Mouse (Mus musculus) kidney, postnatal 0 days (tissue): Measurements from ENCODE around the gene Entpd1. TPM values are rescaled to one million over a fixed set of nuclear protein-coding genes. Genes with fewer than 3 reads are reported as not detected.

ENCODE experiments used
- ATAC-seq: fragments of 200-750 bp; cut with Nextera tagmentation; replicated peaks from 2 replicates; pipeline ENCODE4 v1.8.0; 2017; ENCODE audit warnings: low read depth, moderate number of reproducible peaks, moderate TSS enrichment, moderate library complexity; ENCODE audit not compliant: low FRiP score
- DNase-seq: peaks from one replicate; pipeline ENCODE4 v3.0.0-alpha.2; 2016; ENCODE audit warnings: low spot score
- H3K27ac ChIP-seq: fragments of 300-500 bp; sonication (generic); 2 replicates; pipeline ENCODE4 v1.5.1; 2014; ENCODE audit warnings: mild to moderate bottlenecking
- H3K27me3 ChIP-seq: fragments of 300-500 bp; sonication (generic); 2 replicates; pipeline ENCODE4 v1.6.1; 2014; ENCODE audit warnings: low read length, mixed read lengths; ENCODE audit not compliant: insufficient read depth
- H3K36me3 ChIP-seq: fragments of 300-500 bp; sonication (generic); 2 replicates; pipeline ENCODE4 v1.6.1; 2014; ENCODE audit warnings: low read length, mixed read lengths; ENCODE audit not compliant: insufficient read depth
- H3K4me1 ChIP-seq: fragments of 300-500 bp; sonication (generic); replicated peaks from 2 replicates; pipeline ENCODE4 v1.6.1; 2014; ENCODE audit warnings: antibody characterized with exemption, low read length, mixed read lengths; ENCODE audit not compliant: insufficient read depth
- H3K4me2 ChIP-seq: fragments of 300-500 bp; sonication (generic); 2 replicates; pipeline ENCODE4 v1.6.1; 2014; ENCODE audit warnings: mild to moderate bottlenecking, low read length, moderate library complexity, mixed read lengths
- H3K4me3 ChIP-seq: fragments of 300-500 bp; sonication (generic); replicated peaks from 2 replicates; pipeline ENCODE4 v1.5.1; 2014; ENCODE audit warnings: low read depth, low read length
- H3K9ac ChIP-seq: fragments of 300-500 bp; sonication (generic); 2 replicates; pipeline ENCODE4 v1.6.1; 2014; ENCODE audit warnings: low read depth, low read length
- H3K9me3 ChIP-seq: fragments of 300-500 bp; sonication (generic); replicated peaks from 2 replicates; pipeline ENCODE4 v1.6.1; 2016; ENCODE audit warnings: low read length, inconsistent platforms, mixed read lengths
- CTCF ChIP-seq: IDR thresholded peaks from 2 replicates; pipeline ENCODE4 v1.5.1; 2016; ENCODE audit warnings: antibody characterized with exemption, low read depth, mild to moderate bottlenecking, moderate library complexity
- WGBS: fragments of 180-500 bp; shearing (Covaris S2); extraction: QIAGEN DNeasy Blood & Tissue Kit; methylation state at CpG from one replicate; pipeline ENCODE4 v1.1.7; 2014; 5-methylcytosine and 5-hydroxymethylcytosine counted together
- polyA plus RNA-seq: library from polyadenylated mRNA; unstranded; fragments of >200 nt; fragmentation: Nextera tagmentation; extraction: Ambion mirVana; gene quantifications from 2 replicates; pipeline ENCODE4 v1.2.1, GENCODE M21; 2015

The Entpd1 gene
- polyA plus RNA-seq, 1 experiment from 2014 or later, result 9.1 TPM

DNA sequence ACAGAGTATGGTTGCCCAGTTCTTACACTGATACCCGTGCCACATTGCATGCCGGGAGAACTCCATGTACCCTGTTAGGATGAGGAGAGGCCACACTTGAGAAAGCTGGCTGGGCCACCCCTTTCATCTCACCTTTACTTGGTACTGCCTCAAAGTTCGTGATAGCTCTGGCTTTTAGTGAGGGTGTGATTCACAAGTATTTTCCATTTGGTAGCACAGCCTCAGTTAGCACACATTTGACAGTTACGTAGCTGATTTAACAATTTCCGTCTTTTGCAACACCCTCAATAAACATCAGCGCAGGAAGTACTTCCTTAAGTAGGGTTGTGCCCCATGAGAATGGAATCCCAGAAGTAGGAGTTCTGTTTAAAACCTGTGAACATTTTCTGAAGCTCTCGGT, 53.6 kb downstream of the Entpd1 start:
- no peaks in the 10 kb centered on the region for H3K36me3 ChIP-seq
- no peak overlapping the region for H3K4me3 ChIP-seq
- H3K4me2 ChIP-seq, result no peak overlapping the region
- DNase-seq (no peak), ATAC-seq (no peak)
- H3K27ac ChIP-seq, result no peak overlapping the region
- no peaks in the 10 kb centered on the region for H3K9me3 ChIP-seq
- no peaks in the 10 kb centered on the region for H3K4me1 ChIP-seq
- no peak overlapping the region for H3K9ac ChIP-seq
- H3K27me3 ChIP-seq, result no peaks in the 10 kb centered on the region
- WGBS, result 62% methylated on average over 7 of the region's 7 CpGs
- TF ChIP-seq CTCF, result no peak

DNA sequence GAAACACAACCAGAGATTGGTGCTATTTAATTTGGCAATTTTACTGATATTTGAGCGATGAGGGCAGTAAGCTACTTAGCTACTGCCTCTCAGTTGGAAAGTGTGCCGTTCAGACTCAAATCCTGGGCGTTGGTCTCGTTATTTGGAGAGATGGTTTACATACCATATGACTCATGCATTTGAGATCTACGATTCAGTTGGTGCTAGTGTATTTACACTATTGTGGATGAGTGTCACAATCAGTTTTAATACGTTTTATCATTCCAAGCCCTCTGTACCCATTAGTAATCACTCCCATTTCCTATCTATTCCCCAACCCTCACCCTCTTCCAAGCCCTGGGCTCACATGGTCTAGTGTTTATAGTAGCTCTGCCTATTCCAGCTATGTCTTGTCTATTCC, 54.9 kb downstream of the Entpd1 start:
- 89% methylated on average over 6 of the region's 6 CpGs for WGBS
- DNase-seq, result no peak
- TF ChIP-seq CTCF, result no peak

DNA sequence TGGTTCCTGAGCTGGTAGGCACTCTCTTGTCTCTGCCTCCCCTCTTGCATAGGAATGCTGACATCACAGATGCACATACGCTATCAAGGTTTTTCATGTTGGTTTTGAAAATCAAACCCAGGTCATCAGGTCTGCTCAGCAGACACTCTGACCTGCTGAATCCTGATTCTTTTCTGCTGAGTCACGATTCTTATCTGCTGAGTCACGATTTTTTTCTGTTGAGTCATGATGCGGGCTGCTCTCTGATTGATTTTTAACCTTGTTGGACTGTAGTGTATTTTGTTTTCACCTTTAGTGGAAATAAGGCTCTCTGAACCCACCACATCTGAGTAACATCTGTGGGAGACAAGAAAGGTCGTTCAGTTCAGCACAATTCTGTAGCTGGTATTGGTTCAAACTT, 63.2 kb downstream of the Entpd1 start:
- Histone ChIP-seq H3K36me3 (no peaks in the 10 kb centered on the region), H3K4me1 (no peaks in the 10 kb centered on the region), H3K4me3 (no peak overlapping the region), H3K9me3 (no peaks in the 10 kb centered on the region), H3K27ac (no peak overlapping the region), H3K27me3 (no peaks in the 10 kb centered on the region), H3K4me2 (no peak overlapping the region), H3K9ac (no peak overlapping the region)
- ATAC-seq (no peak), DNase-seq (no peak)
- 82% methylated on average over 5 of the region's 5 CpGs for WGBS
- TF ChIP-seq CTCF, result no peak

More for the DNA sequence above, 54.9 kb downstream of the Entpd1 start:
- H3K9ac ChIP-seq, result no peak overlapping the region
- no peaks in the 10 kb centered on the region for H3K27me3 ChIP-seq
- H3K36me3 ChIP-seq, result no peaks in the 10 kb centered on the region
- no peaks in the 10 kb centered on the region for H3K4me1 ChIP-seq
- ATAC-seq, result no peak
- no peaks in the 10 kb centered on the region for H3K9me3 ChIP-seq
- no peak overlapping the region for H3K4me3 ChIP-seq
- no peak overlapping the region for H3K27ac ChIP-seq
- H3K4me2 ChIP-seq, result no peak overlapping the region

DNA sequence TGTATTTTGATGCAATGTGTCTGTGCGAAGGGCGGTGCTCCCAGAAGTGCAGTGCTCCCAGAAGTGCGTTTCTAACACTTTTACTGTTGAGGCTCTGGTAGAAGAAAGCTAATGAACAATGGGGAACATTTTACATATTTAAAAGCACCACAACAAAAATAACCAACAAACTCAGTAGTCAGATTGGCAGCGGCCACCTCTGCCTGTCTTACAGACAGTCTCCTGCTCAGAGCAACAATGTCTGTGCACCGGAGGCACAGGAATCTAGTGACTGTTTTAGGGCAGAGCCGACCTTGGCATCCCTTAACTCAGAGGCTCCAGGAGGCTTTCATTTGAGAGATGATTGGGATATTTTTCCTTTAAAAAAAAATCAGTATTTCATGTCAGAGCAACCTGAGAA, 65.9 kb downstream of the Entpd1 start:
- Histone ChIP-seq H3K27me3 (no peaks in the 10 kb centered on the region), H3K9me3 (no peaks in the 10 kb centered on the region), H3K36me3 (no peaks in the 10 kb centered on the region), H3K4me1 (no peaks in the 10 kb centered on the region), H3K27ac (no peak overlapping the region), H3K4me3 (no peak overlapping the region), H3K4me2 (no peak overlapping the region), H3K9ac (no peak overlapping the region)
- TF ChIP-seq CTCF, result no peak
- 77% methylated on average over 6 of the region's 6 CpGs for WGBS
- ATAC-seq (no peak), DNase-seq (no peak)

DNA sequence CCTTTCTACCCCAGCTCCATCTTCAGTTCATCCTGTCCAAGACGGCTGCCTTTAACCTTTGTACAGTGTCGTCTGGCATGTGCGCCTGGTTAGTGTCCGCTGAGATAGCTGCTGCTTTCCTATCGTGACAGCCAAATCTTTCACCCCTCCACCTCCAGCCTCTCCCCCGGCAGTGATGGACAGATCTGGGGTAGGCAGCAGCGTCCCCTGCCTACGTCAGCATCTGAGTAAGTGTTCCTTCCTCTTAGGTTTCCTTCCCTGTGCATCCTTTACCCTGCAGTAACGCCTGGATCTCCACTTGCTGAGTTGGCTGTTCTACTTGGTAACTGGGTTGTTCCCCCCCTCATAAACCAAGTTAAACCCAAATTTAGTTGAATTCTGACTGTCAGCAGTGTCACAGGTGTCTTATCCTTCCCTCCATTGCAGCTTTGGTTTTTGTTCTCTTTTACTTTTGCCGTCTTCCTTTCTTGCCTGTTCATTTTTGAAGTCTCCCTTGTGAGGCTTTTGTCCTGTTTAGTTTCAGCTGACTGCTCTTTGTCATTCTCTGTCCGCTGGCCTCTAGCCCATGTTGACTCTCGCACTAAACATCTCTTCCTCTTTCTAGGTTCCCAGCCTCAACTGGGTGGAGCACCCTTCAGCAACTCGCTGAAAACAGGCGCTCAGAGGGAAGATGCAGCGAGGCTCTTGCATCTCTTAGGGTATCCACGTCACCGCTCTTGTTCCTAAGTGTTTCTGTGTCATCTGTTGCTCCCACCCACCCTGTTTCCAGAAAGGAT, 66.6 kb downstream of the Entpd1 start:
- DNase-seq (peak; percentile 28), ATAC-seq (no peak)
- no peaks in the 10 kb centered on the region for H3K27me3 ChIP-seq
- H3K9ac ChIP-seq, result no peak overlapping the region
- 36% methylated on average over 17 of the region's 17 CpGs for WGBS
- H3K4me2 ChIP-seq, result no peak overlapping the region
- no peaks in the 10 kb centered on the region for H3K9me3 ChIP-seq
- TF ChIP-seq CTCF, result no peak
- H3K36me3 ChIP-seq, result no peaks in the 10 kb centered on the region
- no peak overlapping the region for H3K27ac ChIP-seq
- no peak overlapping the region for H3K4me3 ChIP-seq
- no peaks in the 10 kb centered on the region for H3K4me1 ChIP-seq

DNA sequence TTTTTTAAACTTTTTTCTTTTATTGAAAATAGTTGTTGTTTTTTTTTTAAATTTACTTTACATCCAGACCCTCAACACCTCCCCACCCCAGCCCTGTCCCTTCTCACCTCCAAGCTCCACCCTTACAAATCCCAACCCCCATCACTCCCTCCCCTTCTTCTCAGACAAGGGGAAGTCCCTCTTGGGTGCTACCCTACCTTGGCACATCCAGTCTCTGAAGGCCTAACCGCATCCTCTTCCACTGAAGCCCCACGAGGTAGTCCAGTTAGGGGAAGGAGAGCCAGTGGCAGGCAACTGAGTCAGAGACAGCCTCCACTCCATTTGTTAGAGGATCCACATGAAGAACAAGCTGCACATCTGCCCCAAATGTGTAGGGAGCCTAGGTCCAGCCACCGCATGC, 67.5 kb downstream of the Entpd1 start:
- Histone ChIP-seq H3K9ac (no peak overlapping the region), H3K27ac (no peak overlapping the region), H3K4me3 (no peak overlapping the region), H3K4me2 (no peak overlapping the region), H3K27me3 (no peaks in the 10 kb centered on the region), H3K9me3 (no peaks in the 10 kb centered on the region), H3K4me1 (no peaks in the 10 kb centered on the region), H3K36me3 (no peaks in the 10 kb centered on the region)
- DNase-seq (no peak), ATAC-seq (no peak)
- WGBS, result 89% methylated on average over 3 of the region's 3 CpGs
- TF ChIP-seq CTCF, result no peak

DNA sequence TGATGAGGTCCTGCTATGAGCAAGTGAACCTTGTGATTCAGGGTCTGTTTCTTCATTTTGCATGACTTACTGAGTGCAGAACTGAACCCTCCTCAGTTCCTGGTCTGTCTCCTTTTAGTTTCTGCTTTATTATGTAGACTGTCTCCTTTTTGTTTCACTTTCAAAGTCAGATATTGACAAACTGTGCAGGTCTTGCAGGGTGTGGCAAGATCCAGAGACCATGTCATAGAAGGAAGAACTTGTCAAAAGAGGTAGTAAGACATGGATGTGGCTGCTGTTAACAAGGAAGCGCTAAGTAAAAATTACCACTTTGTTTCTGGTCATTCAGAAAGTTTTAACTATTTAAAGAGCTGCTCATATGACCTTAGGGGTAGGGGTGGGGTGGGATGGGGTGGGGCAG, 72.0 kb downstream of the Entpd1 start:
- no peak overlapping the region for H3K27ac ChIP-seq
- H3K36me3 ChIP-seq, result no peaks in the 10 kb centered on the region
- H3K4me1 ChIP-seq, result no peaks in the 10 kb centered on the region
- ATAC-seq, result no peak
- H3K9me3 ChIP-seq, result no peaks in the 10 kb centered on the region
- no peak overlapping the region for H3K9ac ChIP-seq
- DNase-seq, result no peak
- no peak for TF ChIP-seq CTCF
- H3K27me3 ChIP-seq, result no peaks in the 10 kb centered on the region
- no peak overlapping the region for H3K4me3 ChIP-seq
- H3K4me2 ChIP-seq, result no peak overlapping the region
- 79% methylated on average over 1 of the region's 1 CpGs for WGBS
